Mouse (Mus musculus): ENCODE results near the gene Taf6. TPM values are rescaled to one million over a fixed set of nuclear protein-coding genes. Genes with fewer than 3 reads are reported as not detected.

Taf6 gene
- total and polyA plus RNA-seq, 3 experiments, result 32.1 to 56.7 (median 36.5) TPM

DNA sequence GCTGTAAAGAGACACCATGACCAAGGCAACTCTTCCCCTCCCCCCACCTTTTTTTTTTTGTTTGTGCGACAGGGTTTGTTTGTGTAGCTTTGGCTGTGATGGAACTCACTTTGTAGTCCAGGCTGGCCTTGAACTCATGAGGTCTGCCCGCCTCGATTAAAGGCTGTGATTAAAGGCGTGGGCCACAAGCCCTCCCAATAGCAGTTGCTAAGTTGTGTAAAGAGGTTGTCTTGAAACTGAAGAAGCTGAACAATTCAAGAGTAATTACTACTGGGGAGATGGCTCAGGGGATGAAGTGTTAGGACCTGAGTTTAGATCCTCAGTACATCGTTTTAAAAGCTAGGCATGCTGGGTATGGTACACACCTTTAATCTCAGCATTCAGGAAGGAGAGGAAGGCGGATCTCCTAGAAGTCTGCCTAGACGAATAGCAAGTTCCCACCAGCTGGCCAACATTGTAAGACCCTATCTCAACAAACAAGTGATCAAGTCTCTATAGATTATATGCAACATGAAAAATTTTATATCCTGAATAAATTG, 27.0 kb downstream of the Taf6 start:
- TF ChIP-seq EP300 (IDR thresholded peaks at IDR 0.05; ENCODE audit: insufficient read depth, low read depth, low read length), result no peak
- TF ChIP-seq POLR2A (IDR thresholded peaks at IDR 0.05; ENCODE audit: insufficient read depth, low read depth, low read length), result no peak
- TF ChIP-seq CTCF (IDR thresholded peaks at IDR 0.05), result no peak
- Histone ChIP-seq H3K27ac (peak overlapping the region; percentile 81), H3K27me3 (ENCODE audit: control insufficient read depth, insufficient read depth, low read length) (no peaks in the 10 kb centered on the region), H3K36me3 (ENCODE audit: control insufficient read depth, insufficient read depth, low read length) (no peaks in the 10 kb centered on the region), H3K4me1 (ENCODE audit: control insufficient read depth, insufficient read depth, low read length) (peaks cover 1% of the 10 kb centered on the region; the same call in 1 of the 2 replicates), H3K4me3 (peak overlapping the region; percentile 86), H3K79me2 (replicated peaks; ENCODE audit: control insufficient read depth, insufficient read depth, low read length) (no peaks in the 10 kb centered on the region), H3K9ac (ENCODE audit: low read depth, low read length) (no peak overlapping the region)
- 62% methylated on average over 7 of the region's 7 CpGs for WGBS
- intact Hi-C loops (cut with DNase I), result no loop called here
- no peak for DNase-seq

- WGBS, result under 1% methylated on average over 31 of the region's 31 CpGs
- intact Hi-C loops (cut with DNase I), result loop anchor here (2.0 to 10.0 kb wide), 5 partner anchors 15 to 651 kb away; partner anchors contain the start of genes Mepce, Pop7, Zcwpw1 and Zscan21
These were observed 31.7 kb downstream of the Taf6 start, which contains the start of gene Zfp113 for GRCm38 (mm10) chr5:138155443-138155976. Gene Zfp113, minus strand, starts transcription at chr5:138155744.

GRCm38 (mm10) chr5:138154390-138154789, 32.9 kb downstream of the Taf6 start:
- WGBS, result 61% methylated on average over 3 of the region's 3 CpGs
- intact Hi-C loops (cut with DNase I), result loop anchor here (2.0 to 10.0 kb wide), 4 partner anchors 16 to 650 kb away; partner anchors contain the start of genes Pop7 and Zscan21

More at GRCm38 (mm10) chr5:138155443-138155976, 31.7 kb downstream of the Taf6 start, which contains the start of gene Zfp113:
- TF ChIP-seq POLR2A (IDR thresholded peaks at IDR 0.05; ENCODE audit: insufficient read depth, low read depth, low read length), result peak; percentile 89
- TF ChIP-seq EP300 (IDR thresholded peaks at IDR 0.05; ENCODE audit: insufficient read depth, low read depth, low read length), result peak; percentile 95
- peak; percentile 86 for TF ChIP-seq CTCF (IDR thresholded peaks at IDR 0.05)
- Histone ChIP-seq H3K36me3 (ENCODE audit: control insufficient read depth, insufficient read depth, low read length) (peaks cover 4% of the 10 kb centered on the region), H3K4me3 (peak within 1 kb of the TSS; percentile 82), H3K27me3 (ENCODE audit: control insufficient read depth, insufficient read depth, low read length) (no peaks in the 10 kb centered on the region), H3K4me1 (ENCODE audit: control insufficient read depth, insufficient read depth, low read length) (no peaks in the 10 kb centered on the region; the same call in 1 of the 2 replicates), H3K79me2 (replicated peaks; ENCODE audit: control insufficient read depth, insufficient read depth, low read length) (no peaks in the 10 kb centered on the region), H3K9ac (ENCODE audit: low read depth, low read length) (peak within 1 kb of the TSS; percentile 86), H3K27ac (peak within 1 kb of the TSS; percentile 91)
- peak; percentile 85 to 91 for DNase-seq

DNA sequence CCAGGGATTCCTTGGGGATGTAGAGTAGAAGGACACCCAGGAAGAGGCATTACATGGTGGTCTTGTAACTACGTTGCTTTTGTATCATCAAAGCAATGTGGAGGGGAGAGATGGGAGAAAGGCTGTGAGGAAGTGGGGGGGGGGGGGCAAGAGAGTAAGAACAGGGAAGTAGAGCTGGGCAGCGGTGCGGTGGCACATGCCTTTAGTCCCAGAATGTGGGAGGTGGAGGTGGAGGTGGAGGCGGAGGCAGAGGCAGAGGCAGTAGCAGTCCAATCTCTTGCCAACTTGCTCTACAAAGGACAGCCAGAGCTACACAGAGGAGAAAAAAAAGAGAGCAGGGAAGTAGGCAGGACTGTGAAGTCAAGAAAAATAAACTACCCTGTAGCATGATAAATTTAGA, 48.7 kb downstream of the Taf6 start:
- Histone ChIP-seq H3K27ac (no peak overlapping the region), H3K79me2 (replicated peaks; ENCODE audit: control insufficient read depth, insufficient read depth, low read length) (no peaks in the 10 kb centered on the region), H3K4me1 (ENCODE audit: control insufficient read depth, insufficient read depth, low read length) (no peaks in the 10 kb centered on the region), H3K36me3 (ENCODE audit: control insufficient read depth, insufficient read depth, low read length) (no peaks in the 10 kb centered on the region), H3K27me3 (ENCODE audit: control insufficient read depth, insufficient read depth, low read length) (no peaks in the 10 kb centered on the region), H3K9ac (ENCODE audit: low read depth, low read length) (no peak overlapping the region), H3K4me3 (no peak overlapping the region)
- no peak for TF ChIP-seq CTCF (IDR thresholded peaks at IDR 0.05)
- no peak for DNase-seq
- 57% methylated on average over 4 of the region's 4 CpGs for WGBS
- intact Hi-C loops (cut with DNase I), result no loop called here

More at GRCm38 (mm10) chr5:138154390-138154789, 32.9 kb downstream of the Taf6 start:
- TF ChIP-seq EP300 (IDR thresholded peaks at IDR 0.05; ENCODE audit: insufficient read depth, low read depth, low read length) (no peak), POLR2A (IDR thresholded peaks at IDR 0.05; ENCODE audit: insufficient read depth, low read depth, low read length) (no peak), CTCF (IDR thresholded peaks at IDR 0.05) (no peak)
- H3K4me1 ChIP-seq (ENCODE audit: control insufficient read depth, insufficient read depth, low read length), result no peaks in the 10 kb centered on the region; the same call in 1 of the 2 replicates
- no peak overlapping the region; the same call in 1 of the 2 replicates for H3K27ac ChIP-seq
- no peaks in the 10 kb centered on the region for H3K79me2 ChIP-seq (replicated peaks; ENCODE audit: control insufficient read depth, insufficient read depth, low read length)
- H3K27me3 ChIP-seq (ENCODE audit: control insufficient read depth, insufficient read depth, low read length), result no peaks in the 10 kb centered on the region
- peak overlapping the region; percentile 82 for H3K4me3 ChIP-seq
- no peak overlapping the region for H3K9ac ChIP-seq (ENCODE audit: low read depth, low read length)
- peaks cover 4% of the 10 kb centered on the region for H3K36me3 ChIP-seq (ENCODE audit: control insufficient read depth, insufficient read depth, low read length)
- no peak for DNase-seq

- no peak for DNase-seq
- no peaks in the 10 kb centered on the region for H3K27me3 ChIP-seq (ENCODE audit: control insufficient read depth, insufficient read depth, low read length)
- intact Hi-C loops (cut with DNase I), result loop anchor here (2.0 kb wide), 1 partner anchor 251 kb away; no protein-coding TSS in a partner anchor
- H3K36me3 ChIP-seq (ENCODE audit: control insufficient read depth, insufficient read depth, low read length), result no peaks in the 10 kb centered on the region
- H3K4me3 ChIP-seq, result no peak overlapping the region
- H3K9ac ChIP-seq (ENCODE audit: low read depth, low read length), result no peak overlapping the region
- no peak for TF ChIP-seq POLR2A (IDR thresholded peaks at IDR 0.05; ENCODE audit: insufficient read depth, low read depth, low read length)
- peak; percentile 76 for TF ChIP-seq CTCF (IDR thresholded peaks at IDR 0.05)
- H3K4me1 ChIP-seq (ENCODE audit: control insufficient read depth, insufficient read depth, low read length), result no peaks in the 10 kb centered on the region
- WGBS, result 57% methylated on average over 8 of the region's 8 CpGs
- H3K79me2 ChIP-seq (replicated peaks; ENCODE audit: control insufficient read depth, insufficient read depth, low read length), result no peaks in the 10 kb centered on the region
- no peak overlapping the region for H3K27ac ChIP-seq
These were observed 49.2 kb downstream of the Taf6 start for GRCm38 (mm10) chr5:138137935-138138549.

DNA sequence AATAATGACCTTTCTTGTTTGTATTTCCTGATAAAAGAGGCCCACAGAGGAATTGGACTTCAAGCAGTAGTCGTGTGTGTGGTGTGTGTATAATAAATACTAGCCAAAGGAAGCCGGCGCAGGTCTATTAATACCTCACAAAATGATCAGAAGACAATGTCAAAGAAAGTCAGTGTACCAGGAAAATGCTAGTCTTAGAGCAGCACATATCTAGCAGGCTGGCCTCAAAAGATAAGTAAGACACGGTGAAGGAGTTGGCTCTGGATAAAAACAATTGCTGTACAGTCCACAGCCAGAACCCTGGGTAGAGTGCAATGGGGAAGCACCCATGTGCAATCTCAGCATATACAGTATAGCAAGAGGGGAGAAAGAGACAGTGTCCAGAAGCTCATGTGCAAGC, 50.0 kb downstream of the Taf6 start:
- no peaks in the 10 kb centered on the region for H3K79me2 ChIP-seq (replicated peaks; ENCODE audit: control insufficient read depth, insufficient read depth, low read length)
- 34% methylated on average over 4 of the region's 4 CpGs for WGBS
- H3K4me3 ChIP-seq, result no peak overlapping the region
- no peak for DNase-seq
- no peak overlapping the region for H3K9ac ChIP-seq (ENCODE audit: low read depth, low read length)
- H3K27me3 ChIP-seq (ENCODE audit: control insufficient read depth, insufficient read depth, low read length), result no peaks in the 10 kb centered on the region
- TF ChIP-seq POLR2A (IDR thresholded peaks at IDR 0.05; ENCODE audit: insufficient read depth, low read depth, low read length) (no peak), EP300 (IDR thresholded peaks at IDR 0.05; ENCODE audit: insufficient read depth, low read depth, low read length) (no peak), CTCF (IDR thresholded peaks at IDR 0.05) (no peak)
- intact Hi-C loops (cut with DNase I), result loop anchor here (2.0 kb wide), 1 partner anchor 250 kb away; no protein-coding TSS in a partner anchor
- no peak overlapping the region for H3K27ac ChIP-seq
- H3K4me1 ChIP-seq (ENCODE audit: control insufficient read depth, insufficient read depth, low read length), result no peaks in the 10 kb centered on the region
- no peaks in the 10 kb centered on the region for H3K36me3 ChIP-seq (ENCODE audit: control insufficient read depth, insufficient read depth, low read length)

Measured in heart, adult 2 months (tissue).